9 mouse cellular contexts compared by ENCODE assay signal in genomic region chr6:124913214-124913613, GRCm38 (mm10). TPM values are rescaled to one million over a fixed set of nuclear protein-coding genes. Genes with fewer than 3 reads are reported as not detected.
DNase-seq lines count a peak whose midpoint lies in the region; ATAC-seq and TF ChIP-seq lines count a peak whose summit lies in the region.
"Had no signal": no experiment of that assay in that cellular context is flagged by ENCODE, and none has a peak within 500 bp of the region (broad histone marks: within the 10 kb centered on the region; RNA-seq: fewer than 3 reads in every experiment).

No protein-coding gene starts in this region.

- no peak overlapping the region for H3K4me2 ChIP-seq in kidney, embryonic 15.5 days
- H3K4me2 ChIP-seq in hindbrain, embryonic 12.5 days (replicated peaks), result no peak overlapping the region
- no peak overlapping the region for H3K4me2 ChIP-seq in midbrain, embryonic 15.5 days

- ATAC-seq in kidney, embryonic 15.5 days (replicated peaks; ENCODE audit: low FRiP score), result no peak
- ATAC-seq in hindbrain, embryonic 12.5 days (ENCODE audit: low FRiP score), result no peak
- ATAC-seq in midbrain, embryonic 15.5 days (replicated peaks), result no peak
- ATAC-seq: Patski had no signal

- peaks cover 28% of the 10 kb centered on the region for H3K36me3 ChIP-seq in kidney, embryonic 15.5 days
- H3K36me3 ChIP-seq in hindbrain, embryonic 12.5 days, result peaks cover 21% of the 10 kb centered on the region
- H3K36me3 ChIP-seq in midbrain, embryonic 15.5 days (replicated peaks), result peaks cover 20% of the 10 kb centered on the region; the same call in 1 of the 2 replicates

- no peak overlapping the region for H3K4me3 ChIP-seq in kidney, embryonic 15.5 days (replicated peaks)
- H3K4me3 ChIP-seq in bone marrow macrophage, adult 2 months (ENCODE audit: insufficient read depth, low read length), result no peak overlapping the region
- H3K4me3 ChIP-seq in hindbrain, embryonic 12.5 days, result no peak overlapping the region
- no peak overlapping the region for H3K4me3 ChIP-seq in midbrain, embryonic 15.5 days

- TF ChIP-seq POLR2A in bone marrow macrophage, adult 2 months (IDR thresholded peaks at IDR 0.05; ENCODE audit: borderline replicate concordance, low read depth, low read length), result no peak

- no peak for DNase-seq in kidney, adult 9 months
- no peak for DNase-seq in gastrocnemius, adult 18-20 months (ENCODE audit: low spot score)
- DNase-seq in ovary, postnatal 10 days (ENCODE audit: low spot score), result no peak

- H3K27ac ChIP-seq in kidney, embryonic 15.5 days, result peak overlapping the region; percentile 34; the same call in 1 of the 2 replicates
- H3K27ac ChIP-seq in bone marrow macrophage, adult 2 months (ENCODE audit: insufficient read depth, low read depth, low read length), result peak overlapping the region; percentile 50
- H3K27ac ChIP-seq in hindbrain, embryonic 12.5 days, result peak overlapping the region; percentile 100; the same call in 1 of the 2 replicates
- H3K27ac ChIP-seq in midbrain, embryonic 15.5 days, result 0 out of 2 replicates have a peak overlapping the region, but pooled peaks have one; percentile 100

- H3K9me3 ChIP-seq in kidney, embryonic 15.5 days (replicated peaks), result no peaks in the 10 kb centered on the region
- H3K9me3 ChIP-seq in hindbrain, embryonic 12.5 days (replicated peaks), result no peaks in the 10 kb centered on the region
- no peaks in the 10 kb centered on the region for H3K9me3 ChIP-seq in midbrain, embryonic 15.5 days

- no peak overlapping the region for H3K9ac ChIP-seq in kidney, embryonic 15.5 days
- no peak overlapping the region for H3K9ac ChIP-seq in hindbrain, embryonic 12.5 days
- H3K9ac ChIP-seq in midbrain, embryonic 15.5 days, result no peak overlapping the region

- TF ChIP-seq CTCF in bone marrow macrophage, adult 2 months (IDR thresholded peaks at IDR 0.05; ENCODE audit: low read depth, low read length), result no peak

- H3K27me3 ChIP-seq in kidney, embryonic 15.5 days, result peaks cover 8% of the 10 kb centered on the region; the same call in 1 of the 2 replicates
- H3K27me3 ChIP-seq in hindbrain, embryonic 12.5 days, result peaks cover 18% of the 10 kb centered on the region
- H3K27me3 ChIP-seq in midbrain, embryonic 15.5 days (replicated peaks), result 0 out of 2 replicates have a peak, but pooled peaks cover 2% of the 10 kb centered on the region
- H3K27me3 ChIP-seq: Patski had no signal

- H3K4me1 ChIP-seq in kidney, embryonic 15.5 days, result peaks cover 65% of the 10 kb centered on the region
- peaks cover 30% of the 10 kb centered on the region for H3K4me1 ChIP-seq in bone marrow macrophage, adult 2 months (ENCODE audit: control insufficient read depth, insufficient read depth, low read length)
- peaks cover 42% of the 10 kb centered on the region for H3K4me1 ChIP-seq in hindbrain, embryonic 12.5 days
- H3K4me1 ChIP-seq in midbrain, embryonic 15.5 days, result peaks cover 44% of the 10 kb centered on the region

- WGBS in kidney, embryonic 15.5 days, result 67% methylated on average over 6 of the region's 6 CpGs
- 72% methylated on average over 6 of the region's 6 CpGs for WGBS in hindbrain, embryonic 12.5 days
- WGBS in midbrain, embryonic 15.5 days, result 64% methylated on average over 6 of the region's 6 CpGs

RNA-seq across cellular contexts. Expression of gene Lag3, which starts 1.7 kb away (rescaled TPM):
- polyA plus RNA-seq in kidney, embryonic 15.5 days (2015; fragmentation: Nextera tagmentation; extraction: Ambion mirVana), result 1.7 and 1.8 TPM in 2 replicates
- 0.44 TPM in 1 of 2 replicates, not detected in the other for polyA plus RNA-seq in bone marrow macrophage, adult 2 months (2012; ENCODE audit: insufficient read depth, insufficient read length, missing spikeins)
- polyA plus RNA-seq in hindbrain, embryonic 12.5 days (2016; fragmentation: Nextera tagmentation; extraction: Ambion mirVana), result 1.9 and 2.1 TPM in 2 replicates
- 2.8 and 3.2 TPM in 2 replicates for polyA plus RNA-seq in midbrain, embryonic 15.5 days (2015; fragmentation: Nextera tagmentation; extraction: Ambion mirVana)
- total RNA-seq in gastrocnemius, adult 18-20 months (2021), result under 1 TPM in 1 of 2 experiments, not detected in 1; 0.12 TPM

RNA-seq across cellular contexts. Expression of gene Ptms, which starts 6.7 kb away (rescaled TPM):
- polyA plus RNA-seq in kidney, embryonic 15.5 days (2015; fragmentation: Nextera tagmentation; extraction: Ambion mirVana), result 320 TPM in 2 replicates
- 820 and 821 TPM in 2 replicates for polyA plus RNA-seq in bone marrow macrophage, adult 2 months (2012; ENCODE audit: insufficient read depth, insufficient read length, missing spikeins)
- polyA plus RNA-seq in hindbrain, embryonic 12.5 days (2016; fragmentation: Nextera tagmentation; extraction: Ambion mirVana), result 637 and 707 TPM in 2 replicates
- polyA plus RNA-seq in midbrain, embryonic 15.5 days (2015; fragmentation: Nextera tagmentation; extraction: Ambion mirVana), result 880 and 884 TPM in 2 replicates
- total RNA-seq in gastrocnemius, adult 18-20 months (2021), result 100 to 1,000 TPM in 1 of 2 experiments, 10 to 100 TPM in 1; 64.3 to 105 TPM

RNA-seq across cellular contexts. Expression of gene Mlf2, which starts 18.0 kb away (rescaled TPM):
- polyA plus RNA-seq in kidney, embryonic 15.5 days (2015; fragmentation: Nextera tagmentation; extraction: Ambion mirVana), result 357 and 385 TPM in 2 replicates
- 186 and 188 TPM in 2 replicates for polyA plus RNA-seq in bone marrow macrophage, adult 2 months (2012; ENCODE audit: insufficient read depth, insufficient read length, missing spikeins)
- 462 and 488 TPM in 2 replicates for polyA plus RNA-seq in hindbrain, embryonic 12.5 days (2016; fragmentation: Nextera tagmentation; extraction: Ambion mirVana)
- 559 and 568 TPM in 2 replicates for polyA plus RNA-seq in midbrain, embryonic 15.5 days (2015; fragmentation: Nextera tagmentation; extraction: Ambion mirVana)
- 100 to 1,000 TPM; 196 to 205 TPM for total RNA-seq in gastrocnemius, adult 18-20 months (2021)

RNA-seq across cellular contexts. Expression of gene Cd4, which starts 25.2 kb away (rescaled TPM):
- 0.06 and 0.26 TPM in 2 replicates for polyA plus RNA-seq in kidney, embryonic 15.5 days (2015; fragmentation: Nextera tagmentation; extraction: Ambion mirVana)
- polyA plus RNA-seq in bone marrow macrophage, adult 2 months (2012; ENCODE audit: insufficient read depth, insufficient read length, missing spikeins), result 20.6 and 23.4 TPM in 2 replicates
- polyA plus RNA-seq in hindbrain, embryonic 12.5 days (2016; fragmentation: Nextera tagmentation; extraction: Ambion mirVana), result 0.06 TPM in 1 of 2 replicates, not detected in the other
- 0.21 and 0.33 TPM in 2 replicates for polyA plus RNA-seq in midbrain, embryonic 15.5 days (2015; fragmentation: Nextera tagmentation; extraction: Ambion mirVana)
- total RNA-seq in gastrocnemius, adult 18-20 months (2021), result under 1 TPM; 0.38 to 0.41 TPM
- polyA plus RNA-seq: Patski had no signal

RNA-seq across cellular contexts. Expression of gene Gpr162, which starts 49.4 kb away (rescaled TPM):
- polyA plus RNA-seq in kidney, embryonic 15.5 days (2015; fragmentation: Nextera tagmentation; extraction: Ambion mirVana), result 1.2 and 1.6 TPM in 2 replicates
- polyA plus RNA-seq in bone marrow macrophage, adult 2 months (2012; ENCODE audit: insufficient read depth, insufficient read length, missing spikeins), result 43.3 and 52.6 TPM in 2 replicates
- polyA plus RNA-seq in hindbrain, embryonic 12.5 days (2016; fragmentation: Nextera tagmentation; extraction: Ambion mirVana), result 11.3 and 12.7 TPM in 2 replicates
- polyA plus RNA-seq in midbrain, embryonic 15.5 days (2015; fragmentation: Nextera tagmentation; extraction: Ambion mirVana), result 41.0 and 42.0 TPM in 2 replicates
- total RNA-seq in gastrocnemius, adult 18-20 months (2021), result under 1 TPM; 0.09 to 0.21 TPM
- total RNA-seq: neutrophil, adult 5-6 weeks had no signal

Comparison
In these comparisons a context has a peak if more than half of its experiments do, and no peak if none do; other contexts are left out.
1. H3K27ac ChIP-seq: peak in every context shown above with its lines; median percentile 100 in hindbrain, embryonic 12.5 days; 100 in midbrain, embryonic 15.5 days; 50 in bone marrow macrophage, adult 2 months; 34 in kidney, embryonic 15.5 days.